Mouse (Mus musculus) neural tube, embryonic 13.5 days (tissue): ENCODE measurements around the gene Pum3. TPM values are rescaled to one million over a fixed set of nuclear protein-coding genes. Genes with fewer than 3 reads are reported as not detected.

ENCODE experiments used
- ATAC-seq: fragments of 200-750 bp; cut with Nextera tagmentation; 2 replicates; pipeline ENCODE4 v1.8.0; 2017; ENCODE audit warnings: low read depth, mild to moderate bottlenecking, moderate TSS enrichment, moderate library complexity
- H3K27ac ChIP-seq: fragments of 300-500 bp; sonication (generic); replicated peaks from 2 replicates; pipeline ENCODE4 v1.5.1; 2015; ENCODE audit warnings: moderate library complexity, mild to moderate bottlenecking, inconsistent platforms
- H3K27me3 ChIP-seq: fragments of 300-500 bp; sonication (generic); 2 replicates; pipeline ENCODE4 v1.6.1; 2015; ENCODE audit warnings: mild to moderate bottlenecking, inconsistent platforms
- H3K36me3 ChIP-seq: fragments of 300-500 bp; sonication (generic); 2 replicates; pipeline ENCODE4 v1.6.1; 2015; ENCODE audit warnings: mild to moderate bottlenecking, inconsistent platforms
- H3K4me1 ChIP-seq: fragments of 300-500 bp; sonication (generic); replicated peaks from 2 replicates; pipeline ENCODE4 v1.6.1; 2015; ENCODE audit warnings: inconsistent platforms
- H3K4me2 ChIP-seq: fragments of 300-500 bp; sonication (generic); 2 replicates; pipeline ENCODE4 v1.6.1; 2015; ENCODE audit warnings: inconsistent platforms, mild to moderate bottlenecking, moderate library complexity
- H3K4me3 ChIP-seq: fragments of 300-500 bp; sonication (generic); 2 replicates; pipeline ENCODE4 v1.5.1; 2015; ENCODE audit warnings: mild to moderate bottlenecking, inconsistent platforms
- H3K9ac ChIP-seq: fragments of 300-500 bp; sonication (generic); 2 replicates; pipeline ENCODE4 v1.6.1; 2015; ENCODE audit warnings: moderate library complexity, mild to moderate bottlenecking, inconsistent platforms
- H3K9me3 ChIP-seq: fragments of 300-500 bp; sonication (generic); 2 replicates; pipeline ENCODE4 v1.6.1; 2016; ENCODE audit warnings: inconsistent platforms
- WGBS: fragments of 180-500 bp; shearing (Covaris S2); methylation state at CpG from one replicate; pipeline ENCODE4 v1.1.7; 2015; 5-methylcytosine and 5-hydroxymethylcytosine counted together
- polyA plus RNA-seq: library from polyadenylated mRNA; unstranded; fragments of >200 nt; fragmentation: Nextera tagmentation; extraction: Ambion mirVana; gene quantifications from 2 replicates; pipeline ENCODE4 v1.2.1, GENCODE M21; 2015

The Pum3 gene
- polyA plus RNA-seq, 1 experiment from 2014 or later = 68.0 TPM

GRCm38 (mm10) chr19:27417375-27417774 lies 12.2 kb downstream of the Pum3 start:
- 98% methylated on average over 4 of the region's 4 CpGs for WGBS
- H3K4me2 ChIP-seq = no peak overlapping the region
- no peaks in the 10 kb centered on the region for H3K27me3 ChIP-seq
- H3K4me3 ChIP-seq = no peak overlapping the region
- ATAC-seq = no peak
- no peaks in the 10 kb centered on the region for H3K4me1 ChIP-seq
- H3K9me3 ChIP-seq = no peaks in the 10 kb centered on the region
- H3K9ac ChIP-seq = no peak overlapping the region
- no peak overlapping the region for H3K27ac ChIP-seq
- H3K36me3 ChIP-seq = peaks cover 80% of the 10 kb centered on the region

GRCm38 (mm10) chr19:27416569-27416968 lies 13.1 kb downstream of the Pum3 start:
- Histone ChIP-seq H3K27ac (no peak overlapping the region), H3K27me3 (no peaks in the 10 kb centered on the region), H3K36me3 (peaks cover 79% of the 10 kb centered on the region), H3K4me1 (no peaks in the 10 kb centered on the region), H3K4me3 (no peak overlapping the region), H3K9me3 (no peaks in the 10 kb centered on the region), H3K4me2 (no peak overlapping the region), H3K9ac (no peak overlapping the region)
- 59% methylated on average over 11 of the region's 11 CpGs for WGBS
- peak; percentile 23; the same call in 1 of the 2 replicates for ATAC-seq

- no peaks in the 10 kb centered on the region for H3K4me1 ChIP-seq
- no peaks in the 10 kb centered on the region for H3K9me3 ChIP-seq
- peaks cover 57% of the 10 kb centered on the region for H3K36me3 ChIP-seq
- no peak for ATAC-seq
- no peak overlapping the region for H3K4me2 ChIP-seq
- no peak overlapping the region for H3K4me3 ChIP-seq
- H3K27ac ChIP-seq = no peak overlapping the region
- no peak overlapping the region for H3K9ac ChIP-seq
- H3K27me3 ChIP-seq = no peaks in the 10 kb centered on the region
- WGBS = 93% methylated on average over 4 of the region's 4 CpGs
Observed at GRCm38 (mm10) chr19:27411340-27411739, 18.3 kb downstream of the Pum3 start.

GRCm38 (mm10) chr19:27410751-27411150 lies 18.9 kb downstream of the Pum3 start:
- H3K9ac ChIP-seq = no peak overlapping the region
- H3K9me3 ChIP-seq = no peaks in the 10 kb centered on the region
- no peak overlapping the region for H3K27ac ChIP-seq
- no peak for ATAC-seq
- no peaks in the 10 kb centered on the region for H3K4me1 ChIP-seq
- no peak overlapping the region for H3K4me2 ChIP-seq
- peaks cover 51% of the 10 kb centered on the region for H3K36me3 ChIP-seq
- H3K4me3 ChIP-seq = no peak overlapping the region
- H3K27me3 ChIP-seq = no peaks in the 10 kb centered on the region
- 93% methylated on average over 4 of the region's 4 CpGs for WGBS

- Histone ChIP-seq H3K4me2 (no peak overlapping the region), H3K27ac (no peak overlapping the region), H3K36me3 (peaks cover 43% of the 10 kb centered on the region), H3K9me3 (no peaks in the 10 kb centered on the region), H3K9ac (no peak overlapping the region), H3K4me3 (no peak overlapping the region), H3K4me1 (no peaks in the 10 kb centered on the region), H3K27me3 (no peaks in the 10 kb centered on the region)
- ATAC-seq = no peak
Observed at GRCm38 (mm10) chr19:27409782-27410181, 19.8 kb downstream of the Pum3 start.

GRCm38 (mm10) chr19:27409196-27409595 lies 20.4 kb downstream of the Pum3 start:
- WGBS = over 99% methylated on average over 4 of the region's 4 CpGs
- Histone ChIP-seq H3K9me3 (no peaks in the 10 kb centered on the region), H3K4me3 (no peak overlapping the region), H3K4me1 (no peaks in the 10 kb centered on the region), H3K27ac (no peak overlapping the region), H3K36me3 (peaks cover 41% of the 10 kb centered on the region), H3K9ac (no peak overlapping the region), H3K27me3 (no peaks in the 10 kb centered on the region), H3K4me2 (no peak overlapping the region)
- no peak for ATAC-seq

GRCm38 (mm10) chr19:27397797-27398196 lies 31.8 kb downstream of the Pum3 start:
- 32% methylated on average over 9 of the region's 9 CpGs for WGBS
- no peaks in the 10 kb centered on the region for H3K9me3 ChIP-seq
- ATAC-seq = no peak
- no peak overlapping the region for H3K4me3 ChIP-seq
- H3K27ac ChIP-seq = 0 out of 2 replicates have a peak overlapping the region, but pooled peaks have one; percentile 13
- peaks cover 79% of the 10 kb centered on the region for H3K36me3 ChIP-seq
- no peak overlapping the region for H3K4me2 ChIP-seq
- no peak overlapping the region for H3K9ac ChIP-seq
- peaks cover 12% of the 10 kb centered on the region; the same call in 1 of the 2 replicates for H3K4me1 ChIP-seq
- H3K27me3 ChIP-seq = no peaks in the 10 kb centered on the region

GRCm38 (mm10) chr19:27397223-27397622 lies 32.4 kb downstream of the Pum3 start:
- H3K27ac ChIP-seq = no peak overlapping the region
- no peak overlapping the region for H3K4me2 ChIP-seq
- WGBS = 46% methylated on average over 5 of the region's 5 CpGs
- H3K36me3 ChIP-seq = peaks cover 83% of the 10 kb centered on the region
- no peak overlapping the region for H3K9ac ChIP-seq
- H3K27me3 ChIP-seq = no peaks in the 10 kb centered on the region
- no peaks in the 10 kb centered on the region for H3K9me3 ChIP-seq
- H3K4me1 ChIP-seq = peaks cover 12% of the 10 kb centered on the region; the same call in 1 of the 2 replicates
- peak; percentile 56; the same call in 1 of the 2 replicates for ATAC-seq
- H3K4me3 ChIP-seq = no peak overlapping the region

- 72% methylated on average over 2 of the region's 2 CpGs for WGBS
Observed at GRCm38 (mm10) chr19:27396719-27397118, 32.9 kb downstream of the Pum3 start.

GRCm38 (mm10) chr19:27395936-27396335 lies 33.7 kb downstream of the Pum3 start:
- Histone ChIP-seq H3K4me1 (peaks cover 12% of the 10 kb centered on the region; the same call in 1 of the 2 replicates), H3K4me3 (no peak overlapping the region), H3K27ac (no peak overlapping the region), H3K36me3 (peaks cover 82% of the 10 kb centered on the region), H3K4me2 (no peak overlapping the region), H3K9me3 (no peaks in the 10 kb centered on the region), H3K27me3 (no peaks in the 10 kb centered on the region), H3K9ac (no peak overlapping the region)
- 92% methylated on average over 5 of the region's 5 CpGs for WGBS
- ATAC-seq = no peak

More at GRCm38 (mm10) chr19:27396719-27397118, 32.9 kb downstream of the Pum3 start:
- Histone ChIP-seq H3K4me3 (no peak overlapping the region), H3K4me1 (peaks cover 12% of the 10 kb centered on the region; the same call in 1 of the 2 replicates), H3K9me3 (no peaks in the 10 kb centered on the region), H3K9ac (no peak overlapping the region), H3K27ac (no peak overlapping the region), H3K27me3 (no peaks in the 10 kb centered on the region), H3K4me2 (no peak overlapping the region), H3K36me3 (peaks cover 83% of the 10 kb centered on the region)
- ATAC-seq = no peak

- no peak for ATAC-seq
- H3K36me3 ChIP-seq = peaks cover 87% of the 10 kb centered on the region
Observed at GRCm38 (mm10) chr19:27395481-27395880, 34.1 kb downstream of the Pum3 start.

GRCm38 (mm10) chr19:27394341-27394990 lies 35.2 kb downstream of the Pum3 start:
- H3K9ac ChIP-seq = no peak overlapping the region
- no peaks in the 10 kb centered on the region for H3K9me3 ChIP-seq
- H3K27me3 ChIP-seq = no peaks in the 10 kb centered on the region
- no peak overlapping the region for H3K27ac ChIP-seq
- H3K4me1 ChIP-seq = peaks cover 12% of the 10 kb centered on the region; the same call in 1 of the 2 replicates
- no peak for ATAC-seq
- H3K4me3 ChIP-seq = no peak overlapping the region
- no peak overlapping the region for H3K4me2 ChIP-seq
- H3K36me3 ChIP-seq = peaks cover 90% of the 10 kb centered on the region
- 93% methylated on average over 7 of the region's 7 CpGs for WGBS

More at GRCm38 (mm10) chr19:27395481-27395880, 34.1 kb downstream of the Pum3 start:
- 92% methylated on average over 8 of the region's 8 CpGs for WGBS
- Histone ChIP-seq H3K27ac (no peak overlapping the region), H3K9me3 (no peaks in the 10 kb centered on the region), H3K9ac (no peak overlapping the region), H3K27me3 (no peaks in the 10 kb centered on the region), H3K4me1 (peaks cover 12% of the 10 kb centered on the region; the same call in 1 of the 2 replicates), H3K4me3 (no peak overlapping the region), H3K4me2 (no peak overlapping the region)

GRCm38 (mm10) chr19:27392431-27392830 lies 37.2 kb downstream of the Pum3 start:
- no peak overlapping the region for H3K4me3 ChIP-seq
- no peak for ATAC-seq
- H3K27me3 ChIP-seq = no peaks in the 10 kb centered on the region
- no peaks in the 10 kb centered on the region for H3K9me3 ChIP-seq
- H3K4me1 ChIP-seq = peaks cover 8% of the 10 kb centered on the region; the same call in 1 of the 2 replicates
- 94% methylated on average over 2 of the region's 2 CpGs for WGBS
- H3K36me3 ChIP-seq = peaks cover 92% of the 10 kb centered on the region
- no peak overlapping the region for H3K4me2 ChIP-seq
- H3K9ac ChIP-seq = no peak overlapping the region
- H3K27ac ChIP-seq = no peak overlapping the region
